Mouse (Mus musculus) MEL (cell line): Measurements from ENCODE around the gene Ilf3. TPM values are rescaled to one million over a fixed set of nuclear protein-coding genes. Genes with fewer than 3 reads are reported as not detected.

ENCODE experiments used
- DNase-seq: peaks from one replicate; pipeline ENCODE4 v3.0.0; 2011; ENCODE audit warnings: low read depth, low spot score
- H3K27ac ChIP-seq: 2 replicates; pipeline ENCODE4 v1.5.1; 2012; ENCODE audit warnings: low read depth, mild to moderate bottlenecking, control low read depth, low read length, moderate library complexity; ENCODE audit not compliant: control insufficient read depth
- H3K27me3 ChIP-seq, 2 experiments: fragments of 150-350 bp in 1 of 2; sonication (generic) in 1 of 2; 2 replicates each; pipeline ENCODE4 v1.6.1; 2012; ENCODE audit warnings: low read length in 2 of 2, mild to moderate bottlenecking in 2 of 2, improper control_type of control experiment in 1 of 2, moderate library complexity in 1 of 2; ENCODE audit not compliant: insufficient read depth in 2 of 2, control insufficient read depth in 1 of 2
- H3K36me3 ChIP-seq, 2 experiments: 2 replicates each; pipeline ENCODE4 v1.6.1; 2012 to 2014; ENCODE audit warnings: low read length in 2 of 2, improper control_type of control experiment in 1 of 2, inconsistent platforms in 1 of 2, mild to moderate bottlenecking in 1 of 2; ENCODE audit not compliant: insufficient read depth in 2 of 2, control insufficient read depth in 1 of 2
- H3K4me1 ChIP-seq, 2 experiments: fragments of 150-350 bp in 1 of 2; sonication (generic) in 1 of 2; 2 replicates each; pipeline ENCODE4 v1.6.1; 2012; ENCODE audit warnings: low read length in 2 of 2, improper control_type of control experiment in 1 of 2, mild to moderate bottlenecking in 1 of 2; ENCODE audit not compliant: insufficient read depth in 2 of 2, control insufficient read depth in 1 of 2
- H3K4me3 ChIP-seq, 2 experiments: fragments of 150-350 bp in 1 of 2; sonication (generic) in 1 of 2; 2 replicates each; pipeline ENCODE4 v1.5.1; 2012; ENCODE audit warnings: low read depth in 2 of 2, low read length in 2 of 2, mild to moderate bottlenecking in 2 of 2, moderate library complexity in 2 of 2, control low read depth in 1 of 2, improper control_type of control experiment in 1 of 2; ENCODE audit not compliant: control insufficient read depth in 1 of 2, insufficient read depth in 1 of 2
- H3K79me2 ChIP-seq: 2 replicates; pipeline ENCODE4 v1.6.1; 2012; ENCODE audit warnings: mild to moderate bottlenecking, low read length, moderate library complexity; ENCODE audit not compliant: control insufficient read depth, poor library complexity, insufficient read depth
- H3K9ac ChIP-seq: 2 replicates; pipeline ENCODE4 v1.6.1; 2012; ENCODE audit warnings: low read depth, mild to moderate bottlenecking, control low read depth, low read length, moderate library complexity; ENCODE audit not compliant: control insufficient read depth, poor library complexity, severe bottlenecking
- H3K9me3 ChIP-seq: fragments of 150-350 bp; sonication (generic); replicated peaks from 2 replicates; pipeline ENCODE4 v1.6.1; 2012; ENCODE audit warnings: mild to moderate bottlenecking, low read length, improper control_type of control experiment, moderate library complexity; ENCODE audit not compliant: insufficient read depth
- CHD1 ChIP-seq: IDR thresholded peaks from 2 replicates; pipeline ENCODE4 v1.6.1; 2012; ENCODE audit warnings: low read depth, mild to moderate bottlenecking, inconsistent platforms, low read length, improper control_type of control experiment
- CHD2 ChIP-seq: IDR thresholded peaks from 2 replicates; pipeline ENCODE4 v1.6.1; 2011; ENCODE audit warnings: low read length, improper control_type of control experiment
- ELF1 ChIP-seq: IDR thresholded peaks from 2 replicates; pipeline ENCODE4 v1.6.1; 2014; ENCODE audit warnings: low read depth, mild to moderate bottlenecking, inconsistent platforms, low read length, improper control_type of control experiment, moderate library complexity
- GABPA ChIP-seq: IDR thresholded peaks from 2 replicates; pipeline ENCODE4 v1.6.1; 2012; ENCODE audit warnings: low read depth, mild to moderate bottlenecking, inconsistent platforms, low read length, improper control_type of control experiment, moderate library complexity
- GATA1 ChIP-seq: IDR thresholded peaks from 2 replicates; pipeline ENCODE4 v1.6.1; 2011; ENCODE audit warnings: low read depth, low read length, improper control_type of control experiment
- HCFC1 ChIP-seq: IDR thresholded peaks from 2 replicates; pipeline ENCODE4 v1.6.1; 2012; ENCODE audit warnings: low read depth, mild to moderate bottlenecking, inconsistent platforms, low read length, improper control_type of control experiment, moderate library complexity
- KAT2A ChIP-seq: conservative IDR thresholded peaks from 2 replicates; pipeline ENCODE4 v1.6.1; 2012; ENCODE audit warnings: low read depth, low read length, improper control_type of control experiment, inconsistent platforms
- MYB ChIP-seq: IDR thresholded peaks from 2 replicates; pipeline ENCODE4 v1.6.1; 2011; ENCODE audit warnings: mild to moderate bottlenecking, low read depth, low read length, improper control_type of control experiment
- POLR2A ChIP-seq, 2 experiments: IDR thresholded peaks; 2 replicates each; pipeline ENCODE4 v1.6.1; 2011 to 2012; ENCODE audit warnings: low read length in 2 of 2, mild to moderate bottlenecking in 2 of 2, control low read depth in 1 of 2, improper control_type of control experiment in 1 of 2, low read depth in 1 of 2, moderate library complexity in 1 of 2; ENCODE audit not compliant: control insufficient read depth in 1 of 2, insufficient read depth in 1 of 2, poor library complexity in 1 of 2
- RCOR1 ChIP-seq: IDR thresholded peaks from 2 replicates; pipeline ENCODE4 v1.6.1; 2012; ENCODE audit warnings: low read depth, mild to moderate bottlenecking, inconsistent platforms, low read length, improper control_type of control experiment
- SIN3A ChIP-seq: IDR thresholded peaks from 2 replicates; pipeline ENCODE4 v1.6.1; 2012; ENCODE audit warnings: low read length, improper control_type of control experiment, inconsistent platforms
- SMC3 ChIP-seq: IDR thresholded peaks from 2 replicates; pipeline ENCODE4 v1.6.1; 2011; ENCODE audit warnings: low read depth, low read length, improper control_type of control experiment
- TAL1 ChIP-seq: IDR thresholded peaks from 2 replicates; pipeline ENCODE4 v1.6.1; 2012; ENCODE audit warnings: mild to moderate bottlenecking, inconsistent platforms, low read length, moderate library complexity, mixed read lengths
- TCF12 ChIP-seq: IDR thresholded peaks from 2 replicates; pipeline ENCODE4 v1.6.1; 2014; ENCODE audit warnings: low read depth, mild to moderate bottlenecking, inconsistent platforms, low read length, improper control_type of control experiment, moderate library complexity
- UBTF ChIP-seq: IDR thresholded peaks from 2 replicates; pipeline ENCODE4 v1.6.1; 2012; ENCODE audit warnings: low read depth, mild to moderate bottlenecking, inconsistent platforms, low read length, improper control_type of control experiment, moderate library complexity, borderline replicate concordance; ENCODE audit not compliant: insufficient read depth
- USF1 ChIP-seq: IDR thresholded peaks from 2 replicates; pipeline ENCODE4 v1.6.1; 2014; ENCODE audit warnings: low read depth, mild to moderate bottlenecking, inconsistent platforms, low read length, improper control_type of control experiment, moderate library complexity
- ZKSCAN1 ChIP-seq: IDR thresholded peaks from 2 replicates; pipeline ENCODE4 v1.6.1; 2012; ENCODE audit warnings: low read depth, mild to moderate bottlenecking, inconsistent platforms, low read length, improper control_type of control experiment, moderate library complexity
- polyA plus RNA-seq, 2 experiments: library from polyadenylated mRNA; stranded (reverse) in 1 of 2; unstranded in 1 of 2; fragments of >175 nt in 1 of 2; fragments of >200 nt in 1 of 2; gene quantifications; 2 replicates each; pipeline versions ENCODE4 v1.2.1 to v1.2.4; 2012; ENCODE audit warnings: low replicate concordance in 2 of 2, low read depth in 1 of 2; ENCODE audit not compliant: insufficient read length in 2 of 2, insufficient read depth in 1 of 2, missing spikeins in 1 of 2
- total RNA-seq: library from RNA; depleted of rRNA; stranded (reverse); fragments of 300-350 nt; gene quantifications from 2 replicates; pipeline ENCODE4 v1.2.3, GENCODE M21; 2012

Ilf3 gene
- total and polyA plus RNA-seq, 3 experiments = 67.4 to 519 (median 210) TPM

- Histone ChIP-seq H3K36me3 (peaks cover 26 to 27% of the 10 kb centered on the region in 2 experiments), H3K4me3 (no peak overlapping the region), H3K9ac (no peak overlapping the region), H3K79me2 (peaks cover 21% of the 10 kb centered on the region), H3K4me1 (peaks cover 0 to 25% of the 10 kb centered on the region in 2 experiments; a peak in 2 of 4 replicates), H3K27me3 (no peaks in the 10 kb centered on the region), H3K9me3 (no peaks in the 10 kb centered on the region), H3K27ac (no peak overlapping the region)
- DNase-seq = no peak
- TF ChIP-seq MYB (no peak), GABPA (no peak)
Observed at GRCm38 (mm10) chr9:21417866-21418265, 50.2 kb downstream of the Ilf3 start.

- Histone ChIP-seq H3K9ac (no peak overlapping the region), H3K9me3 (no peaks in the 10 kb centered on the region)
- no peak for TF ChIP-seq ELF1
- TF ChIP-seq POLR2A (IDR thresholded peaks at IDR 0.05; ENCODE audit: control insufficient read depth in 1 of 2, insufficient read depth in 1 of 2, low read depth in 1 of 2, low read length in 2 of 2, poor library complexity in 1 of 2) = peak in 1 of 2 experiments; percentile 10; a peak in 1 of 4 replicates
- TF ChIP-seq, all 39 proteins: peak for 1
- peaks cover 7% of the 10 kb centered on the region for H3K79me2 ChIP-seq
- DNase-seq = no peak
- no peak overlapping the region for H3K27ac ChIP-seq
- H3K4me1 ChIP-seq = peaks cover 8 to 27% of the 10 kb centered on the region in 2 experiments
- no peaks in the 10 kb centered on the region for H3K27me3 ChIP-seq
- H3K4me3 ChIP-seq = no peak overlapping the region
- H3K36me3 ChIP-seq = peaks cover 16 to 26% of the 10 kb centered on the region in 2 experiments
Observed at GRCm38 (mm10) chr9:21419646-21420045, 52.0 kb downstream of the Ilf3 start.

GRCm38 (mm10) chr9:21424631-21425555 lies 57.2 kb downstream of the Ilf3 start, which contains the start of gene Dnm2:
TSS of gene Dnm2 (plus strand) at chr9:21424908.
- TF ChIP-seq SIN3A (no peak), USF1 (no peak), RCOR1 (no peak), UBTF (peak; percentile 97), ELF1 (no peak), POLR2A (IDR thresholded peaks at IDR 0.05; ENCODE audit: control insufficient read depth in 1 of 2, insufficient read depth in 1 of 2, low read depth in 1 of 2, low read length in 2 of 2, poor library complexity in 1 of 2) (peak in 1 of 2 experiments; percentile 96; a peak in 2 of 4 replicates), ZKSCAN1 (no peak), CHD2 (no peak), TAL1 (no peak), MYB (no peak), GATA1 (peak; percentile 79; the same call in 1 of the 2 replicates), SMC3 (no peak), KAT2A (no peak), TCF12 (no peak), CHD1 (no peak), HCFC1 (no peak)
- DNase-seq = peak; percentile 100
- Histone ChIP-seq H3K9ac (peak within 1 kb of the TSS; percentile 79), H3K4me1 (peaks cover 17 to 41% of the 10 kb centered on the region in 2 experiments), H3K27ac (peak within 1 kb of the TSS; percentile 70), H3K4me3 (peak within 1 kb of the TSS; percentile 53 to 78), H3K9me3 (no peaks in the 10 kb centered on the region), H3K36me3 (peaks cover 3 to 42% of the 10 kb centered on the region in 2 experiments; a peak in 3 of 4 replicates), H3K27me3 (no peaks in the 10 kb centered on the region), H3K79me2 (peaks cover 50% of the 10 kb centered on the region)
